In genomic region chr7:4449211-4449610, GRCm38 (mm10) we compare ENCODE assay signal across 21 mouse cellular contexts. TPM values are rescaled to one million over a fixed set of nuclear protein-coding genes. Genes with fewer than 3 reads are reported as not detected.
"Had no signal": no experiment of that assay in that cellular context is flagged by ENCODE, and none has a peak within 500 bp of the region (broad histone marks: within the 10 kb centered on the region; RNA-seq: fewer than 3 reads in every experiment).

No protein-coding gene starts in this region.

- ATAC-seq: intestine, embryonic 16.5 days had no signal

- H3K27ac ChIP-seq: kidney, embryonic 15.5 days; left cerebral cortex, adult 2 months; liver, embryonic 13.5 days had no signal

- DNase-seq: kidney, adult 8-10 months; kidney, postnatal 10 days; layer of hippocampus, postnatal 36 days; liver, embryonic 13.5 days; lung, adult 2 months; midbrain, embryonic 14.5 days; right cerebral cortex, postnatal 14 days; right cerebral cortex, postnatal 4 days; thymus, postnatal 36 days had no signal

- H3K9me3 ChIP-seq: kidney, embryonic 15.5 days; liver, embryonic 13.5 days had no signal

- H3K9ac ChIP-seq: kidney, embryonic 15.5 days; liver, embryonic 13.5 days had no signal

- H3K27me3 ChIP-seq: kidney, embryonic 15.5 days; liver, embryonic 13.5 days had no signal

- H3K4me2 ChIP-seq: kidney, embryonic 15.5 days; liver, embryonic 13.5 days; midbrain, embryonic 11.5 days had no signal

- H3K4me3 ChIP-seq: kidney, embryonic 15.5 days; left cerebral cortex, adult 2 months; liver, embryonic 13.5 days had no signal

- H3K36me3 ChIP-seq: liver, embryonic 13.5 days had no signal

RNA-seq across cellular contexts. Expression of gene Gp6, which starts 51.7 kb away (rescaled TPM):
- total RNA-seq: layer of hippocampus, postnatal 36 days; left cerebral cortex, postnatal 10 days; left cerebral cortex, postnatal 36 days; liver, adult 2 months; megakaryocyte progenitor cell, adult 5-6 weeks; midbrain, postnatal 0 days had no signal
- polyA plus RNA-seq: kidney, embryonic 15.5 days; liver, adult 2 months; midbrain, postnatal 0 days; neural tube, embryonic 14.5 days; thymus, postnatal 0 days; urinary bladder, adult 2 months had no signal
